Mouse (Mus musculus) liver, embryonic 15.5 days (tissue): ENCODE measurements at regions not wholly inside any gene's neighbourhood (a gene's known extent, or its start where the extent isn't known, plus 50 kb on each side); places are given as distances from the start of the nearest gene placed in this dataset.
A peak's percentile ranks its signal among the peaks of the same experiment; 100 is the strongest.
"Not testable (repeated sequence)": the region's sequence is repeated elsewhere in the genome, so short reads cannot be mapped to it uniquely, and the experiment has no call there.

Experiments
- ATAC-seq: fragments of 200-750 bp; cut with Nextera tagmentation; 2 replicates; pipeline ENCODE4 v1.8.0; 2017; ENCODE audit warnings: moderate number of reproducible peaks, mild to moderate bottlenecking, moderate library complexity; ENCODE audit not compliant: insufficient read depth
- H3K27ac ChIP-seq: fragments of 300-500 bp; sonication (generic); replicated peaks from 2 replicates; pipeline ENCODE4 v1.5.1; 2015; ENCODE audit warnings: mild to moderate bottlenecking, inconsistent platforms
- H3K27me3 ChIP-seq: fragments of 300-500 bp; sonication (generic); 2 replicates; pipeline ENCODE4 v1.6.1; 2015; ENCODE audit warnings: mild to moderate bottlenecking, inconsistent platforms
- H3K36me3 ChIP-seq: fragments of 300-500 bp; sonication (generic); replicated peaks from 2 replicates; pipeline ENCODE4 v1.6.1; 2015; ENCODE audit warnings: moderate library complexity, mild to moderate bottlenecking, inconsistent platforms
- H3K4me1 ChIP-seq: fragments of 300-500 bp; sonication (generic); replicated peaks from 2 replicates; pipeline ENCODE4 v1.6.1; 2015; ENCODE audit warnings: inconsistent platforms
- H3K4me2 ChIP-seq: fragments of 300-500 bp; sonication (generic); 2 replicates; pipeline ENCODE4 v1.6.1; 2015; ENCODE audit warnings: moderate library complexity, mild to moderate bottlenecking, inconsistent platforms
- H3K4me3 ChIP-seq: fragments of 300-500 bp; sonication (generic); replicated peaks from 2 replicates; pipeline ENCODE4 v1.5.1; 2015; ENCODE audit warnings: mild to moderate bottlenecking, inconsistent platforms
- H3K9ac ChIP-seq: fragments of 300-500 bp; sonication (generic); 2 replicates; pipeline ENCODE4 v1.6.1; 2015; ENCODE audit warnings: moderate library complexity, mild to moderate bottlenecking, inconsistent platforms
- H3K9me3 ChIP-seq: fragments of 300-500 bp; sonication (generic); replicated peaks from 2 replicates; pipeline ENCODE4 v1.6.1; 2016; ENCODE audit warnings: inconsistent platforms
- WGBS: fragments of 180-500 bp; shearing (Covaris S2); methylation state at CpG from one replicate; pipeline ENCODE4 v1.1.7; 2015; ENCODE audit warnings: mixed read lengths; ENCODE audit not compliant: insufficient replicate concordance; 5-methylcytosine and 5-hydroxymethylcytosine counted together

GRCm38 (mm10) chr13:97333801-97334534, 93.1 kb downstream of the Enc1 start:
- Histone ChIP-seq H3K27ac (no peak overlapping the region), H3K27me3 (no peaks in the 10 kb centered on the region), H3K4me1 (no peaks in the 10 kb centered on the region), H3K36me3 (no peaks in the 10 kb centered on the region), H3K9me3 (no peaks in the 10 kb centered on the region), H3K4me3 (no peak overlapping the region), H3K4me2 (no peak overlapping the region), H3K9ac (no peak overlapping the region)
- 46% methylated on average over 10 of the region's 10 CpGs for WGBS
- ATAC-seq: no peak

- Histone ChIP-seq H3K4me1 (no peaks in the 10 kb centered on the region), H3K4me3 (no peak overlapping the region), H3K27ac (no peak overlapping the region), H3K36me3 (no peaks in the 10 kb centered on the region), H3K9ac (no peak overlapping the region), H3K9me3 (no peaks in the 10 kb centered on the region), H3K27me3 (no peaks in the 10 kb centered on the region), H3K4me2 (no peak overlapping the region)
- WGBS: 75% methylated on average over 14 of the region's 14 CpGs
- no peak for ATAC-seq
Measured at GRCm38 (mm10) chr13:97331072-97331471, 90.2 kb downstream of the Enc1 start.

GRCm38 (mm10) chr13:97321307-97321706, 80.4 kb downstream of the Enc1 start:
- H3K9ac ChIP-seq, H3K27me3 ChIP-seq, H3K4me1 ChIP-seq, ATAC-seq, H3K9me3 ChIP-seq, H3K4me3 ChIP-seq, H3K36me3 ChIP-seq, H3K4me2 ChIP-seq, H3K27ac ChIP-seq: not testable (repeated sequence)
- 40% methylated on average over 4 of the region's 4 CpGs for WGBS

- WGBS: 11% methylated on average over 3 of the region's 4 CpGs
- no peaks in the 10 kb centered on the region for H3K36me3 ChIP-seq
- H3K27ac ChIP-seq: no peak overlapping the region
- H3K4me1 ChIP-seq: no peaks in the 10 kb centered on the region
- no peak overlapping the region for H3K9ac ChIP-seq
- ATAC-seq: no peak
- no peaks in the 10 kb centered on the region for H3K9me3 ChIP-seq
- H3K4me2 ChIP-seq: no peak overlapping the region
- H3K27me3 ChIP-seq: no peaks in the 10 kb centered on the region
- no peak overlapping the region for H3K4me3 ChIP-seq
Measured at GRCm38 (mm10) chr13:97320756-97321155, 79.9 kb downstream of the Enc1 start.

GRCm38 (mm10) chr13:97320298-97320697, 79.4 kb downstream of the Enc1 start:
- no peak overlapping the region for H3K9ac ChIP-seq
- 71% methylated on average over 1 of the region's 1 CpGs for WGBS
- H3K4me3 ChIP-seq: no peak overlapping the region
- no peak overlapping the region for H3K4me2 ChIP-seq
- H3K4me1 ChIP-seq: no peaks in the 10 kb centered on the region
- no peak overlapping the region for H3K27ac ChIP-seq
- H3K9me3 ChIP-seq: no peaks in the 10 kb centered on the region
- no peaks in the 10 kb centered on the region for H3K27me3 ChIP-seq
- peak; percentile 54 for ATAC-seq
- no peaks in the 10 kb centered on the region for H3K36me3 ChIP-seq

GRCm38 (mm10) chr13:97317633-97318032, 76.7 kb downstream of the Enc1 start:
- H3K4me3 ChIP-seq: no peak overlapping the region
- no peaks in the 10 kb centered on the region for H3K9me3 ChIP-seq
- 0 out of 2 replicates have a peak, but pooled peaks cover 5% of the 10 kb centered on the region for H3K4me1 ChIP-seq
- H3K9ac ChIP-seq: no peak overlapping the region
- H3K27ac ChIP-seq: no peak overlapping the region
- no peak for ATAC-seq
- H3K4me2 ChIP-seq: no peak overlapping the region
- H3K36me3 ChIP-seq: no peaks in the 10 kb centered on the region
- H3K27me3 ChIP-seq: no peaks in the 10 kb centered on the region
- WGBS: 30% methylated on average over 3 of the region's 3 CpGs

- ATAC-seq: no peak
- Histone ChIP-seq H3K9ac (no peak overlapping the region), H3K27me3 (no peaks in the 10 kb centered on the region), H3K4me3 (no peak overlapping the region), H3K36me3 (no peaks in the 10 kb centered on the region), H3K9me3 (no peaks in the 10 kb centered on the region), H3K4me2 (no peak overlapping the region), H3K4me1 (peaks cover 18% of the 10 kb centered on the region), H3K27ac (no peak overlapping the region)
- 61% methylated on average over 16 of the region's 16 CpGs for WGBS
Measured at GRCm38 (mm10) chr13:97312420-97313370, 71.8 kb downstream of the Enc1 start.

- WGBS: 18% methylated on average over 4 of the region's 4 CpGs
- no peaks in the 10 kb centered on the region for H3K27me3 ChIP-seq
- H3K4me3 ChIP-seq: no peak overlapping the region
- H3K4me2 ChIP-seq: no peak overlapping the region
- H3K36me3 ChIP-seq: no peaks in the 10 kb centered on the region
- no peak overlapping the region for H3K9ac ChIP-seq
- no peak for ATAC-seq
- H3K9me3 ChIP-seq: no peaks in the 10 kb centered on the region
- H3K4me1 ChIP-seq: peaks cover 18% of the 10 kb centered on the region
- H3K27ac ChIP-seq: no peak overlapping the region
Measured at GRCm38 (mm10) chr13:97311340-97311739, 70.4 kb downstream of the Enc1 start.

- Histone ChIP-seq H3K27ac (no peak overlapping the region), H3K4me3 (no peak overlapping the region), H3K27me3 (no peaks in the 10 kb centered on the region), H3K9ac (no peak overlapping the region), H3K36me3 (no peaks in the 10 kb centered on the region), H3K9me3 (no peaks in the 10 kb centered on the region), H3K4me2 (no peak overlapping the region), H3K4me1 (peaks cover 18% of the 10 kb centered on the region)
- ATAC-seq: no peak
- WGBS: 42% methylated on average over 3 of the region's 3 CpGs
Measured at GRCm38 (mm10) chr13:97310855-97311189, 69.9 kb downstream of the Enc1 start.

GRCm38 (mm10) chr13:97310186-97310854, 69.4 kb downstream of the Enc1 start:
- no peak overlapping the region for H3K9ac ChIP-seq
- H3K36me3 ChIP-seq: no peaks in the 10 kb centered on the region
- no peak for ATAC-seq
- H3K9me3 ChIP-seq: no peaks in the 10 kb centered on the region
- H3K27me3 ChIP-seq: no peaks in the 10 kb centered on the region
- 45% methylated on average over 8 of the region's 8 CpGs for WGBS
- H3K27ac ChIP-seq: no peak overlapping the region
- H3K4me3 ChIP-seq: no peak overlapping the region
- H3K4me1 ChIP-seq: peaks cover 18% of the 10 kb centered on the region
- H3K4me2 ChIP-seq: no peak overlapping the region

GRCm38 (mm10) chr13:97309411-97309810, 68.5 kb downstream of the Enc1 start:
- 67% methylated on average over 3 of the region's 3 CpGs for WGBS

More at GRCm38 (mm10) chr13:97309411-97309810, 68.5 kb downstream of the Enc1 start:
- Histone ChIP-seq H3K4me2 (no peak overlapping the region), H3K4me1 (peaks cover 18% of the 10 kb centered on the region), H3K36me3 (no peaks in the 10 kb centered on the region), H3K27ac (no peak overlapping the region), H3K9ac (no peak overlapping the region), H3K4me3 (no peak overlapping the region), H3K9me3 (no peaks in the 10 kb centered on the region), H3K27me3 (no peaks in the 10 kb centered on the region)
- no peak for ATAC-seq
